Mouse (Mus musculus) cerebellum, adult 2 months (tissue): ENCODE data around the gene Amigo1.

Experiments used
- CTCF ChIP-seq: fragments of 200-500 bp; IDR thresholded peaks from 2 replicates; pipeline ENCODE4 v1.5.1; 2011; ENCODE audit warnings: low read depth, mild to moderate bottlenecking, control low read depth, low read length, moderate library complexity, borderline replicate concordance; ENCODE audit not compliant: insufficient read depth
- POLR2A ChIP-seq: fragments of 200-500 bp; IDR thresholded peaks from 2 replicates; pipeline ENCODE4 v1.6.1; 2011; ENCODE audit warnings: low read length, control low read depth, borderline replicate concordance; ENCODE audit not compliant: insufficient read depth

DNA sequence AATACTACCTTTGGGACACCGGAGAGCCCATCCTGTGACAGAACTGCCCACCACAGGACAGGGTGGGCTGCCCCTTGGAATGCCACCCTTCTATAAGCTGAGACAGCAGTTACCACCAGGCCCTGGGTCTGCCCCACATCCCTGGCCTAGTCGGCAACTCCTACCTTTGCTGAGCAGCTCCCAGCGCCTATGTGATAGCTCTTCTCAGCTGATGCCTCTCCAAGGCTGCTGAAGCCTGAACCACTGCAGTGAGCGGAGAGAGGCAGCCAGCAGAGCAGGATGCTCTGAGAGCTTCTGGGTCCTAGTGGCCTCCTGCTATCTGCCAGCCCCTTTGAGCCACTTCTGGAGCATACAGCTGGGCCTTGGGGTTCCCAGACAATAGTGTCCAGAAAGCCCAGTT, 31.5 kb upstream of the Amigo1 start, which contains the start of gene Gpr61:
- TF ChIP-seq POLR2A (peak; percentile 37; the same call in 1 of the 2 replicates), CTCF (no peak)
